Mouse (Mus musculus): ENCODE measurements around the gene S100pbp. TPM values are rescaled to one million over a fixed set of nuclear protein-coding genes. Genes with fewer than 3 reads are reported as not detected.
A peak's percentile ranks its signal among the peaks of the same experiment; 100 is the strongest.

The S100pbp gene
- polyA plus RNA-seq, 1 experiment from 2014 or later, result 7.3 TPM

- ATAC-seq (no peak), DNase-seq (ENCODE audit: low spot score) (no peak)
- Histone ChIP-seq H3K4me1 (ENCODE audit: insufficient read depth, low read depth, low read length) (no peaks in the 10 kb centered on the region), H3K9me3 (ENCODE audit: low read length) (no peaks in the 10 kb centered on the region), H3K4me3 (ENCODE audit: low read depth, low read length) (no peak overlapping the region), H3K36me3 (ENCODE audit: insufficient read depth, low read length) (no peaks in the 10 kb centered on the region), H3K27me3 (replicated peaks; ENCODE audit: insufficient read depth, low read length) (no peaks in the 10 kb centered on the region), H3K27ac (ENCODE audit: low read length) (no peak overlapping the region), H3K4me2 (replicated peaks; ENCODE audit: low read depth, low read length) (no peak overlapping the region), H3K9ac (replicated peaks; ENCODE audit: low read depth) (no peak overlapping the region)
- 49% methylated on average over 3 of the region's 3 CpGs for WGBS
- TF ChIP-seq CTCF (IDR thresholded peaks at IDR 0.05) (no peak), EP300 (IDR thresholded peaks at IDR 0.05) (no peak)
Measured at GRCm38 (mm10) chr4:129158549-129158948, 31.0 kb downstream of the S100pbp start.

- Histone ChIP-seq H3K27ac (ENCODE audit: low read length) (no peak overlapping the region), H3K9me3 (ENCODE audit: low read length) (no peaks in the 10 kb centered on the region), H3K4me2 (replicated peaks; ENCODE audit: low read depth, low read length) (no peak overlapping the region), H3K27me3 (replicated peaks; ENCODE audit: insufficient read depth, low read length) (no peaks in the 10 kb centered on the region), H3K36me3 (ENCODE audit: insufficient read depth, low read length) (peaks cover under 1% of the 10 kb centered on the region; the same call in 1 of the 2 replicates), H3K4me1 (ENCODE audit: insufficient read depth, low read depth, low read length) (no peaks in the 10 kb centered on the region), H3K9ac (replicated peaks; ENCODE audit: low read depth) (no peak overlapping the region), H3K4me3 (ENCODE audit: low read depth, low read length) (no peak overlapping the region)
- DNase-seq (ENCODE audit: low spot score) (no peak), ATAC-seq (no peak)
- TF ChIP-seq EP300 (IDR thresholded peaks at IDR 0.05), result no peak
- no peak for TF ChIP-seq CTCF (IDR thresholded peaks at IDR 0.05)
- WGBS, result 48% methylated on average over 5 of the region's 5 CpGs
Measured at GRCm38 (mm10) chr4:129157541-129157940, 32.0 kb downstream of the S100pbp start.

DNA sequence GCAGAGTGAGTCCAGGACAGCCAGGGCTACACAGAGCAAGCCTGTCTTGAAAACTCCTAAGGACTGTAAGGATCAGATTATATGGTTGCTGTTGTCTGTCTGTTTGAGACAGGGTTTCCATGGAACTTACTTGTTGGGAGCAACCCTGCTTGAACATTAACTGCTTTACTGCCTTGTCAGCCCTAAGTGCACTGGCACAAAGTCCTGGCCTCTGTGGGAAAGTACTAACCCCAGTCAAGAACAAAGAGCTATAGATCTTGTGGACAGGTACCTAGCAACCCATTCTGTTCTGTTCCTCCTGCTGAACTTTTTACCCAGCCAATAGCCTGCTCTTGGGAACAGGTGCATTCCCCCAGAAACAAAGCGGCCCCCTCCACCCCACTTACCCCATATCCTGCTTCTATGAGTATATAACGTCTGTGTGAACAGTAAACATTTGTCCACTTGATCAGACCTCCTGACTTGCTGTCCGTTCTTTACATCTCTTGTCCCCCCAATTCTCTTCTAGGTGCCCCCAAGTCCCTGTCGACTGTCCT is 38.2 kb downstream of the S100pbp start:
- Histone ChIP-seq H3K27me3 (replicated peaks; ENCODE audit: insufficient read depth, low read length) (no peaks in the 10 kb centered on the region), H3K4me2 (replicated peaks; ENCODE audit: low read depth, low read length) (no peak overlapping the region), H3K4me3 (ENCODE audit: low read depth, low read length) (no peak overlapping the region), H3K36me3 (ENCODE audit: insufficient read depth, low read length) (peaks cover 7% of the 10 kb centered on the region; the same call in 1 of the 2 replicates), H3K27ac (ENCODE audit: low read length) (no peak overlapping the region), H3K4me1 (ENCODE audit: insufficient read depth, low read depth, low read length) (no peaks in the 10 kb centered on the region), H3K9me3 (ENCODE audit: low read length) (no peaks in the 10 kb centered on the region), H3K9ac (replicated peaks; ENCODE audit: low read depth) (no peak overlapping the region)
- no peak for ATAC-seq
- no peak for DNase-seq (ENCODE audit: low spot score)
- 72% methylated on average over 4 of the region's 4 CpGs for WGBS
- TF ChIP-seq CTCF (IDR thresholded peaks at IDR 0.05), result no peak
- TF ChIP-seq EP300 (IDR thresholded peaks at IDR 0.05), result no peak

DNA sequence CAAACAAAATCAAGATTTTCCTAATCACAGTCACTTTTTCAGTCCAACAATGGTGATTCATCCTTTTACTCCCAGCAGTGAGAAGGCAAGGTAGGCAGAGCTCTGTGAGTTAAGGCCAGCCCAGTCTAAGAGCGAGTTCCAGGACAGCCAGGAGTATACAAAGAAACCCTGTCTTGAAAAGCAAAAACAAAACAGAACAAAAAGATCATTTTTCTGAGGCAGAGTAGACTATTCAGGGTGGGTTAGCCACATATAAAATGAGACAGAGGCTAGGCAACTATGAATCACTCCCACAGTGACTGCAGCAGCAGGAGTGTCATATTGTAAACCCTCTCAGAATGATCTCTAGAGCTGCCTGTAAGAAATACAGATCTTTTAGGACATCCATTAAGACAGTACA is 40.2 kb downstream of the S100pbp start:
- Histone ChIP-seq H3K4me1 (ENCODE audit: insufficient read depth, low read depth, low read length) (no peaks in the 10 kb centered on the region), H3K4me3 (ENCODE audit: low read depth, low read length) (no peak overlapping the region), H3K9me3 (ENCODE audit: low read length) (no peaks in the 10 kb centered on the region), H3K9ac (replicated peaks; ENCODE audit: low read depth) (no peak overlapping the region), H3K4me2 (replicated peaks; ENCODE audit: low read depth, low read length) (no peak overlapping the region), H3K27me3 (replicated peaks; ENCODE audit: insufficient read depth, low read length) (no peaks in the 10 kb centered on the region), H3K27ac (ENCODE audit: low read length) (no peak overlapping the region), H3K36me3 (ENCODE audit: insufficient read depth, low read length) (peaks cover 7% of the 10 kb centered on the region; the same call in 1 of the 2 replicates)
- ATAC-seq (no peak), DNase-seq (ENCODE audit: low spot score) (no peak)
- no peak for TF ChIP-seq EP300 (IDR thresholded peaks at IDR 0.05)
- no peak for TF ChIP-seq CTCF (IDR thresholded peaks at IDR 0.05)
- 88% methylated on average over 1 of the region's 1 CpGs for WGBS

- ATAC-seq (peak; percentile 81), DNase-seq (ENCODE audit: low spot score) (peak; percentile 85)
- H3K4me2 ChIP-seq (replicated peaks; ENCODE audit: low read depth, low read length), result no peak overlapping the region; the same call in 1 of the 2 replicates
- no peaks in the 10 kb centered on the region for H3K9me3 ChIP-seq (ENCODE audit: low read length)
- no peak for TF ChIP-seq CTCF (IDR thresholded peaks at IDR 0.05)
- TF ChIP-seq EP300 (IDR thresholded peaks at IDR 0.05), result 0 out of 2 replicates have a peak, but pooled peaks have one; percentile 13
- no peak overlapping the region for H3K9ac ChIP-seq (replicated peaks; ENCODE audit: low read depth)
- peaks cover 7% of the 10 kb centered on the region; the same call in 1 of the 2 replicates for H3K36me3 ChIP-seq (ENCODE audit: insufficient read depth, low read length)
- 77% methylated on average over 13 of the region's 13 CpGs for WGBS
- no peak overlapping the region for H3K4me3 ChIP-seq (ENCODE audit: low read depth, low read length)
- H3K27me3 ChIP-seq (replicated peaks; ENCODE audit: insufficient read depth, low read length), result no peaks in the 10 kb centered on the region
- no peaks in the 10 kb centered on the region for H3K4me1 ChIP-seq (ENCODE audit: insufficient read depth, low read depth, low read length)
- H3K27ac ChIP-seq (ENCODE audit: low read length), result no peak overlapping the region; the same call in 1 of the 2 replicates
Measured at GRCm38 (mm10) chr4:129147552-129148103, 41.9 kb downstream of the S100pbp start.

DNA sequence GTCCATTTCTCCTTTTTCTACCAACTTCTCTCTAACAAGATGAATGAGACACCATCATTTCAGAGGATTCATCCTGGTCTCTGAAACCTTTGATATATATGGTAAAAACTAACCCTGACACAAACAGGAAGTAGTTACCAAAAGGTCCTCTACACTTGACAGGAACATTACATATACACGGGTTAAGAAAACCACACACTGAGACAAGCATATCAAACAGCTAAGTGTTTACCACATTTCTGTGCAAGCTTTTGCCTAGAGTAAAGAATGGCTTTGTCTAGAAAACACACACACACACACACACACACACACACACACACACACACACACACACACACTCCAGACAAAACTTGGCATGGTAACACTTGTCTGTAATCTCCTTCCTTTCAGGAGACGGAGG is 43.1 kb downstream of the S100pbp start:
- H3K4me2 ChIP-seq (replicated peaks; ENCODE audit: low read depth, low read length), result no peak overlapping the region
- H3K9me3 ChIP-seq (ENCODE audit: low read length), result no peaks in the 10 kb centered on the region
- TF ChIP-seq CTCF (IDR thresholded peaks at IDR 0.05), result no peak
- H3K27ac ChIP-seq (ENCODE audit: low read length), result no peak overlapping the region
- DNase-seq (ENCODE audit: low spot score), result peak; percentile 44
- H3K9ac ChIP-seq (replicated peaks; ENCODE audit: low read depth), result no peak overlapping the region
- ATAC-seq, result peak; percentile 13; the same call in 1 of the 2 replicates
- no peaks in the 10 kb centered on the region for H3K4me1 ChIP-seq (ENCODE audit: insufficient read depth, low read depth, low read length)
- H3K27me3 ChIP-seq (replicated peaks; ENCODE audit: insufficient read depth, low read length), result no peaks in the 10 kb centered on the region
- WGBS, result 27% methylated on average over 2 of the region's 2 CpGs
- H3K4me3 ChIP-seq (ENCODE audit: low read depth, low read length), result no peak overlapping the region
- H3K36me3 ChIP-seq (ENCODE audit: insufficient read depth, low read length), result no peaks in the 10 kb centered on the region; the same call in 1 of the 2 replicates

All from lung, postnatal 0 days (tissue).